Mouse (Mus musculus): ENCODE data around the gene Gm47985. TPM values are rescaled to one million over a fixed set of nuclear protein-coding genes. Genes with fewer than 3 reads are reported as not detected.

Gm47985 gene
- polyA plus RNA-seq, 1 experiment from 2014 or later = 0.20 TPM

Other genes with a start within 250 kb of the Gm47985 start
- gene Hmcn1, start 189.1 kb upstream of the Gm47985 start, polyA plus RNA-seq (2016; fragmentation: Nextera tagmentation; extraction: Ambion mirVana) = 6.9 and 9.0 TPM in 2 replicates
- 0.10 and 0.25 TPM in 2 replicates for gene Gm8947, start 9.8 kb downstream of the Gm47985 start, polyA plus RNA-seq (2016; fragmentation: Nextera tagmentation; extraction: Ambion mirVana)
- gene Gm47995, start 15.9 kb downstream of the Gm47985 start, polyA plus RNA-seq (2016; fragmentation: Nextera tagmentation; extraction: Ambion mirVana) = 0.30 TPM in 1 of 2 replicates, not detected in the other
- 0.90 TPM in 1 of 2 replicates, not detected in the other for gene 3110040M04Rik, start 21.6 kb downstream of the Gm47985 start, polyA plus RNA-seq (2016; fragmentation: Nextera tagmentation; extraction: Ambion mirVana)
- gene Gm47996, start 27.6 kb downstream of the Gm47985 start, polyA plus RNA-seq (2016; fragmentation: Nextera tagmentation; extraction: Ambion mirVana) = 0.33 TPM in 1 of 2 replicates, not detected in the other
- 299 and 375 TPM in 2 replicates for gene Ivns1abp, start 161.9 kb downstream of the Gm47985 start, polyA plus RNA-seq (2016; fragmentation: Nextera tagmentation; extraction: Ambion mirVana)
- 17.7 and 22.1 TPM in 2 replicates for gene Swt1, start 245.9 kb downstream of the Gm47985 start, polyA plus RNA-seq (2016; fragmentation: Nextera tagmentation; extraction: Ambion mirVana)
- gene Trmt1l, start 246.0 kb downstream of the Gm47985 start, polyA plus RNA-seq (2016; fragmentation: Nextera tagmentation; extraction: Ambion mirVana) = 54.9 and 55.4 TPM in 2 replicates

All from hindbrain, embryonic 10.5 days (tissue).